Mouse (Mus musculus) midbrain, embryonic 14.5 days (tissue): ENCODE data around the gene Tcf12. TPM values are rescaled to one million over a fixed set of nuclear protein-coding genes. Genes with fewer than 3 reads are reported as not detected.

ENCODE experiments used
- ATAC-seq: fragments of 200-750 bp; cut with Nextera tagmentation; 2 replicates; pipeline ENCODE4 v1.8.0; 2017; ENCODE audit warnings: moderate number of reproducible peaks, moderate library complexity; ENCODE audit not compliant: low FRiP score, low TSS enrichment
- DNase-seq: peaks from one replicate; pipeline ENCODE4 v3.0.0-alpha.2; 2015
- H3K27ac ChIP-seq: fragments of 300-500 bp; sonication (generic); replicated peaks from 2 replicates; pipeline ENCODE4 v1.5.1; 2014; ENCODE audit warnings: mild to moderate bottlenecking, low read depth, low read length, moderate library complexity
- H3K27me3 ChIP-seq: fragments of 300-500 bp; sonication (generic); 2 replicates; pipeline ENCODE4 v1.6.1; 2014; ENCODE audit warnings: low read length, control low read depth, mixed read lengths; ENCODE audit not compliant: control insufficient read depth, insufficient read depth
- H3K36me3 ChIP-seq: fragments of 300-500 bp; sonication (generic); 2 replicates; pipeline ENCODE4 v1.6.1; 2014; ENCODE audit warnings: low read length, control low read depth; ENCODE audit not compliant: control insufficient read depth, insufficient read depth
- H3K4me1 ChIP-seq: fragments of 300-500 bp; sonication (generic); 2 replicates; pipeline ENCODE4 v1.6.1; 2014; ENCODE audit warnings: mild to moderate bottlenecking, antibody characterized with exemption, low read length, control low read depth; ENCODE audit not compliant: control insufficient read depth, insufficient read depth
- H3K4me2 ChIP-seq: fragments of 300-500 bp; sonication (generic); 2 replicates; pipeline ENCODE4 v1.6.1; 2014; ENCODE audit warnings: mild to moderate bottlenecking, low read length, moderate library complexity
- H3K4me3 ChIP-seq: fragments of 300-500 bp; sonication (generic); replicated peaks from 2 replicates; pipeline ENCODE4 v1.5.1; 2014; ENCODE audit warnings: low read depth, low read length
- H3K9ac ChIP-seq: fragments of 300-500 bp; sonication (generic); replicated peaks from 2 replicates; pipeline ENCODE4 v1.6.1; 2014; ENCODE audit warnings: mild to moderate bottlenecking, low read length, moderate library complexity
- H3K9me3 ChIP-seq: fragments of 300-500 bp; sonication (generic); 2 replicates; pipeline ENCODE4 v1.6.1; 2016; ENCODE audit warnings: low read length, control low read depth, mixed read lengths; ENCODE audit not compliant: control insufficient read depth
- WGBS: fragments of 180-500 bp; shearing (Covaris S2); extraction: QIAGEN DNeasy Blood & Tissue Kit; methylation state at CpG from one replicate; pipeline ENCODE4 v1.1.7; 2014; 5-methylcytosine and 5-hydroxymethylcytosine counted together
- polyA plus RNA-seq: library from polyadenylated mRNA; unstranded; fragments of >200 nt; fragmentation: Nextera tagmentation; extraction: Ambion mirVana; gene quantifications from 2 replicates; pipeline ENCODE4 v1.2.1, GENCODE M21; 2014

Tcf12 gene
- polyA plus RNA-seq, 1 experiment from 2014 or later: 93.6 TPM

- Histone ChIP-seq H3K27me3 (no peaks in the 10 kb centered on the region), H3K36me3 (no peaks in the 10 kb centered on the region), H3K9ac (no peak overlapping the region), H3K4me3 (no peak overlapping the region), H3K9me3 (no peaks in the 10 kb centered on the region), H3K27ac (no peak overlapping the region), H3K4me2 (no peak overlapping the region), H3K4me1 (no peaks in the 10 kb centered on the region)
- ATAC-seq: no peak
- 60% methylated on average over 2 of the region's 2 CpGs for WGBS
- DNase-seq: no peak
These were observed 158.5 kb downstream of the Tcf12 start for GRCm38 (mm10) chr9:71953217-71953616.

GRCm38 (mm10) chr9:71952621-71953076 is 159.0 kb downstream of the Tcf12 start:
- Histone ChIP-seq H3K4me3 (no peak overlapping the region), H3K27ac (no peak overlapping the region), H3K27me3 (no peaks in the 10 kb centered on the region), H3K9ac (no peak overlapping the region), H3K9me3 (no peaks in the 10 kb centered on the region), H3K4me1 (no peaks in the 10 kb centered on the region), H3K4me2 (no peak overlapping the region), H3K36me3 (no peaks in the 10 kb centered on the region)
- ATAC-seq (no peak), DNase-seq (no peak)
- WGBS: 100% methylated on average over 1 of the region's 1 CpGs

- no peak overlapping the region for H3K4me2 ChIP-seq
- DNase-seq: no peak
- H3K9me3 ChIP-seq: no peaks in the 10 kb centered on the region
- no peak overlapping the region for H3K9ac ChIP-seq
- no peak overlapping the region for H3K4me3 ChIP-seq
- H3K36me3 ChIP-seq: no peaks in the 10 kb centered on the region
- ATAC-seq: no peak
- H3K4me1 ChIP-seq: no peaks in the 10 kb centered on the region
- WGBS: 91% methylated on average over 2 of the region's 2 CpGs
- H3K27me3 ChIP-seq: no peaks in the 10 kb centered on the region
- no peak overlapping the region for H3K27ac ChIP-seq
These were observed 159.7 kb downstream of the Tcf12 start for GRCm38 (mm10) chr9:71951926-71952325.

- Histone ChIP-seq H3K4me3 (no peak overlapping the region), H3K27me3 (no peaks in the 10 kb centered on the region), H3K27ac (no peak overlapping the region), H3K4me1 (no peaks in the 10 kb centered on the region), H3K9ac (no peak overlapping the region), H3K36me3 (no peaks in the 10 kb centered on the region), H3K4me2 (no peak overlapping the region), H3K9me3 (no peaks in the 10 kb centered on the region)
- WGBS: 85% methylated on average over 4 of the region's 4 CpGs
- no peak for DNase-seq
- ATAC-seq: no peak
These were observed 160.3 kb downstream of the Tcf12 start for GRCm38 (mm10) chr9:71951341-71951740.

GRCm38 (mm10) chr9:71944801-71945200 is 166.9 kb downstream of the Tcf12 start:
- Histone ChIP-seq H3K27me3 (no peaks in the 10 kb centered on the region), H3K36me3 (no peaks in the 10 kb centered on the region), H3K9ac (no peak overlapping the region), H3K4me3 (no peak overlapping the region), H3K4me2 (no peak overlapping the region), H3K27ac (no peak overlapping the region), H3K9me3 (no peaks in the 10 kb centered on the region), H3K4me1 (0 out of 2 replicates have a peak, but pooled peaks cover 6% of the 10 kb centered on the region)
- ATAC-seq (no peak), DNase-seq (no peak)
- 84% methylated on average over 4 of the region's 4 CpGs for WGBS

GRCm38 (mm10) chr9:71942424-71942823 is 169.2 kb downstream of the Tcf12 start:
- H3K9ac ChIP-seq: no peak overlapping the region
- DNase-seq (no peak), ATAC-seq (no peak)
- H3K9me3 ChIP-seq: no peaks in the 10 kb centered on the region
- H3K4me3 ChIP-seq: no peak overlapping the region
- no peak overlapping the region for H3K27ac ChIP-seq
- no peaks in the 10 kb centered on the region for H3K36me3 ChIP-seq
- no peak overlapping the region for H3K4me2 ChIP-seq
- no peaks in the 10 kb centered on the region for H3K27me3 ChIP-seq
- 0 out of 2 replicates have a peak, but pooled peaks cover 6% of the 10 kb centered on the region for H3K4me1 ChIP-seq

- H3K9ac ChIP-seq: no peak overlapping the region
- no peaks in the 10 kb centered on the region for H3K9me3 ChIP-seq
- H3K4me1 ChIP-seq: 0 out of 2 replicates have a peak, but pooled peaks cover 6% of the 10 kb centered on the region
- DNase-seq (no peak), ATAC-seq (no peak)
- H3K4me2 ChIP-seq: no peak overlapping the region
- H3K27ac ChIP-seq: no peak overlapping the region
- no peaks in the 10 kb centered on the region for H3K36me3 ChIP-seq
- no peaks in the 10 kb centered on the region for H3K27me3 ChIP-seq
- no peak overlapping the region for H3K4me3 ChIP-seq
These were observed 171.7 kb downstream of the Tcf12 start for GRCm38 (mm10) chr9:71940016-71940415.

- H3K27me3 ChIP-seq: no peaks in the 10 kb centered on the region
- DNase-seq (no peak), ATAC-seq (no peak)
- H3K4me3 ChIP-seq: no peak overlapping the region
- no peak overlapping the region for H3K9ac ChIP-seq
- no peaks in the 10 kb centered on the region for H3K9me3 ChIP-seq
- H3K4me2 ChIP-seq: no peak overlapping the region
- 92% methylated on average over 1 of the region's 1 CpGs for WGBS
- no peak overlapping the region for H3K27ac ChIP-seq
- peaks cover 4% of the 10 kb centered on the region; the same call in 1 of the 2 replicates for H3K4me1 ChIP-seq
- no peaks in the 10 kb centered on the region for H3K36me3 ChIP-seq
These were observed 175.5 kb downstream of the Tcf12 start for GRCm38 (mm10) chr9:71936199-71936598.

GRCm38 (mm10) chr9:71934833-71935232 is 176.8 kb downstream of the Tcf12 start:
- Histone ChIP-seq H3K36me3 (no peaks in the 10 kb centered on the region), H3K27ac (no peak overlapping the region), H3K4me3 (no peak overlapping the region), H3K9me3 (no peaks in the 10 kb centered on the region), H3K4me2 (no peak overlapping the region), H3K27me3 (no peaks in the 10 kb centered on the region), H3K4me1 (peaks cover 6% of the 10 kb centered on the region; the same call in 1 of the 2 replicates), H3K9ac (no peak overlapping the region)
- ATAC-seq: no peak
- 86% methylated on average over 3 of the region's 3 CpGs for whole genome bisulfite sequencing
- DNase-seq: no peak
